Mouse (Mus musculus) Patski (cell line): ENCODE results near the gene Mmrn2. TPM values are rescaled to one million over a fixed set of nuclear protein-coding genes. Genes with fewer than 3 reads are reported as not detected.

Source experiments
- ATAC-seq: fragments of 100-300 bp; one replicate; pipeline ENCODE4 v1.8.0; 2021
- CTCF ChIA-PET: fragments of 350-600 bp; sonication (Branson Sonifier 250); formaldehyde crosslinking; loops from one replicate; lab custom pipeline; 2022; ENCODE audit warnings: inconsistent platforms; lab: Charles Lee
- POLR2A ChIA-PET: fragments of 350-600 bp; sonication (Branson Sonifier 250); formaldehyde crosslinking; loops from one replicate; lab custom pipeline; 2022; ENCODE audit warnings: antibody characterized with exemption, inconsistent platforms; lab: Charles Lee
- DNase-seq: peaks from one replicate; pipeline ENCODE4 v3.0.0-alpha.2; 2011; ENCODE audit warnings: low read depth, low spot score
- H3K27me3 ChIP-seq: fragments of 371-371 bp; one replicate; pipeline ENCODE4 v1.5.1; 2021
- CTCF ChIP-seq: fragments of 100-300 bp; IDR thresholded peaks from one replicate; pipeline ENCODE4 v1.5.1; 2021
- in situ Hi-C: fragments of 300-500 bp; cut with MboI; formaldehyde crosslinking; loops from 3 replicates; pipeline ENCODE4 v1.11.1; 2018; ENCODE audit warnings: low pct_unique_long_range_greater_than_20kb, mixed read lengths
- polyA plus RNA-seq: library from polyadenylated mRNA; unstranded; gene quantifications from one replicate; pipeline ENCODE4 v1.2.3, GENCODE M21; 2021

Gene Mmrn2
- polyA plus RNA-seq: 0.04 TPM

DNA sequence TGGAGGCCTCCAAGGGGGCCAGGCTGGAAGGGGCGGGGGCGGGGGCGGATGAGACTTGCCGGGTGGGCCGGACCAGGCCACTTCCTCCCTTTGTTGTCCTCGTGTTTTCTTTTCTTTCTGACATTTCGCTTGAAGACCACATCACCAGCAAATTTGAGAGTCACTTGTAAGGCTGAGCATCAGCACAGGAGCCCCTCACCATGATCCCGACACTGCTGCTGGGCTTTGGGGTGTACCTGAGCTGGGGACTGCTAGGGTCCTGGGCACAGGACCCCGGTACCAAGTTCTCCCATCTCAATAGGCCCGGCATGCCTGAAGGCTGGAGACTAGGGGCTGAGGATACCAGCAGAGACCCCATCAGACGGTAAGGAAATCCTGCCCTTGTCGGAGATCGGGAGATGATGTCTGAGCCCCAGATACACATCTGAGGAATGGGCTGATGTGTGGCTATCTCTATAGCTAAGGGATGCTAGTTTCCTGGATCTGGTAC is at the start of gene Mmrn2:
TSS of gene Mmrn2 (plus strand) at position 51 of the 490 bp plus-strand sequence.
- ChIA-PET CTCF (interaction anchor here (2.6 kb wide), 1 partner anchor 12 kb away, joined by 11 read pairs; no protein-coding TSS in a partner anchor), POLR2A (no interaction called here)
- in situ Hi-C loops: no loop called here
- no peaks in the 10 kb centered on the region for H3K27me3 ChIP-seq
- TF ChIP-seq CTCF: no peak
- DNase-seq: no peak
- no peak for ATAC-seq

- no peak for DNase-seq
- CTCF ChIA-PET: no interaction called here
- TF ChIP-seq CTCF: no peak
- in situ Hi-C loops: no loop called here
- no peak for ATAC-seq
- POLR2A ChIA-PET: no interaction called here
- no peaks in the 10 kb centered on the region for H3K27me3 ChIP-seq
These were observed 48.7 kb upstream of the Mmrn2 start for GRCm38 (mm10) chr14:34326606-34327005.

GRCm38 (mm10) chr14:34327618-34328017 is 47.6 kb upstream of the Mmrn2 start:
- in situ Hi-C loops: no loop called here
- no peak for DNase-seq
- TF ChIP-seq CTCF: no peak
- ChIA-PET POLR2A (no interaction called here), CTCF (no interaction called here)
- ATAC-seq: no peak
- H3K27me3 ChIP-seq: no peaks in the 10 kb centered on the region

GRCm38 (mm10) chr14:34330657-34331158 is 44.6 kb upstream of the Mmrn2 start:
- in situ Hi-C loops: no loop called here
- ChIA-PET POLR2A (interaction anchor here (1.1 kb wide), 1 partner anchor 13 kb away, joined by 3 read pairs; no protein-coding TSS in a partner anchor), CTCF (interaction anchor here (1.2 to 1.7 kb wide), 5 partner anchors 10 to 48 kb away, joined by 3 to 8 read pairs (median 6); no protein-coding TSS in a partner anchor)
- ATAC-seq: no peak
- no peaks in the 10 kb centered on the region for H3K27me3 ChIP-seq
- TF ChIP-seq CTCF: no peak
- DNase-seq: no peak

DNA sequence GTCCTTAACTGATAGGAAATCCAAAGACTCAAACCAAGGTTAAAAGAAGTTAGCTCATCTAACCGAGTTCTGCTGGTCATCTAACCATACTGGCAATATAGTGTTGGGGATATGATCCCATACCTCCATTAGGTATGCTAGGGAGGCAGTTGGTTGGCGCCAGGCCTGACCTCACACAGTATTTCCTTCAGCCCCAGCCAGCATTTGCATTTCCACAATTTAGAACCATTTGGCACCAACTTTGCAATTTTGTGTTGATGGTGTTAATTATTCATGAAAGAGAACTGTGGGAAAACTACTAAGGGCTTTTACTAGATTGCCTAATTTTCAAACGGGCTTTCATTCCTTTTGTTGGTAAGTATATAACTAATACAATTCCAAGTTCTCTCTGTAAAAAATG is 43.4 kb upstream of the Mmrn2 start:
- TF ChIP-seq CTCF: no peak
- DNase-seq: no peak
- no peaks in the 10 kb centered on the region for H3K27me3 ChIP-seq
- no peak for ATAC-seq
- CTCF ChIA-PET: interaction anchor here (1.2 to 1.7 kb wide), 2 partner anchors 13 to 32 kb away, joined by 4 to 6 read pairs; no protein-coding TSS in a partner anchor
- POLR2A ChIA-PET: no interaction called here
- in situ Hi-C loops: no loop called here

DNA sequence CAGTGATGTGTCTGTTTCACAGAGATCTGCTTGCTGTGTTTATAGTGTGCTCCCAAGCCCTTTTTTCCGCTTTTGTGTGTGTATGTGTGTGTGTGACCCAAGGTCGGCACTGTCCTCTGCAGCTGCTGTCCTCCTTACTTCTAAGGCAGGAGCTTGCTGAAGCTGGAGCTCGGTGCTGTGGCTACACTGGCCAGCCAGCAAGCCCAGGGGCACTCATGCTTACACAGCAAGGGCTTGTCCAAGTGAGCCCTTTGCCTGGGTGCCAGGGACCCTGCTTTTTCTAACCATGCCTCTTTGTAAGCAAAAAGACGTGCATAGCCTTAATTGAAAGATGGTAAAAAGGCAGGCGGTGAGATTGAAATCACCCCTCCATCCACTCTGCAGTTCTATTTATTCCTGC is 42.8 kb upstream of the Mmrn2 start:
- DNase-seq: no peak
- POLR2A ChIA-PET: no interaction called here
- CTCF ChIA-PET: no interaction called here
- no peaks in the 10 kb centered on the region for H3K27me3 ChIP-seq
- no peak for TF ChIP-seq CTCF
- in situ Hi-C loops: no loop called here
- ATAC-seq: no peak

GRCm38 (mm10) chr14:34339446-34339845 is 35.8 kb upstream of the Mmrn2 start:
- ChIA-PET POLR2A (no interaction called here), CTCF (interaction anchor here (1.0 kb wide), 1 partner anchor 8 kb away, joined by 3 read pairs; no protein-coding TSS in a partner anchor)
- TF ChIP-seq CTCF: no peak
- DNase-seq: no peak
- ATAC-seq: no peak
- in situ Hi-C loops: no loop called here
- no peaks in the 10 kb centered on the region for H3K27me3 ChIP-seq

GRCm38 (mm10) chr14:34341993-34342392 is 33.3 kb upstream of the Mmrn2 start:
- DNase-seq (no peak), ATAC-seq (no peak)
- in situ Hi-C loops: no loop called here
- ChIA-PET POLR2A (no interaction called here), CTCF (interaction anchor here (1.5 to 1.8 kb wide), 2 partner anchors 9 to 12 kb away, joined by 4 to 8 read pairs; no protein-coding TSS in a partner anchor)
- no peaks in the 10 kb centered on the region for H3K27me3 ChIP-seq
- no peak for TF ChIP-seq CTCF

- ChIA-PET POLR2A (no interaction called here), CTCF (no interaction called here)
- TF ChIP-seq CTCF: no peak
- in situ Hi-C loops: no loop called here
- no peak for DNase-seq
- no peaks in the 10 kb centered on the region for H3K27me3 ChIP-seq
- ATAC-seq: no peak
These were observed 32.2 kb upstream of the Mmrn2 start for GRCm38 (mm10) chr14:34343078-34343477.

DNA sequence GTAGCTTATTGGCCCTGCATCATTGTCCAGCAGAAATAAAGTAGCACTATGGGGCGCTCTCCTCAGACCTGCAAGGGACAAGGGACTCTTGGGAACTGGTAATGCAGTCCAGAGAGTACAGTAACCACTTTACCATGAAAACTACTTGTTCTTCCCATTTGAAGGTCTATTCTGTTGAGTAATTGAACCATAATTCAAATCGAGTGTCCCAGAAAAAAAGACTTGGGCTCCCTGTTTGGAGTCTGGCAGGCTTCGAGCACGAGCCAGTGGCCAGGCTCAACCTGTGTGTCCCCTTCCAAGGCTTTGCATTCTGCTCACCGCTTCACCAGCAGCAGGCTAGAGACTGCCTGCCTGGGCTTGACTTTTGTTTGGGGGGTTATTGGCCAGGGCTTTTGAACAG is 30.9 kb upstream of the Mmrn2 start:
- DNase-seq (no peak), ATAC-seq (no peak)
- H3K27me3 ChIP-seq: no peaks in the 10 kb centered on the region
- in situ Hi-C loops: no loop called here
- TF ChIP-seq CTCF: no peak
- ChIA-PET POLR2A (no interaction called here), CTCF (no interaction called here)

GRCm38 (mm10) chr14:34345771-34346566 is 29.3 kb upstream of the Mmrn2 start:
- in situ Hi-C loops: no loop called here
- POLR2A ChIA-PET: no interaction called here
- DNase-seq: no peak
- no peak for TF ChIP-seq CTCF
- CTCF ChIA-PET: no interaction called here
- ATAC-seq: no peak
- no peaks in the 10 kb centered on the region for H3K27me3 ChIP-seq
